Mouse (Mus musculus) lung, postnatal 36 days (tissue): ENCODE data around the gene Cotl1.

Experiments used
- DNase-seq: peaks from one replicate; pipeline ENCODE4 v3.0.0; 2022; ENCODE audit warnings: mixed read lengths

Gene Cotl1

DNA sequence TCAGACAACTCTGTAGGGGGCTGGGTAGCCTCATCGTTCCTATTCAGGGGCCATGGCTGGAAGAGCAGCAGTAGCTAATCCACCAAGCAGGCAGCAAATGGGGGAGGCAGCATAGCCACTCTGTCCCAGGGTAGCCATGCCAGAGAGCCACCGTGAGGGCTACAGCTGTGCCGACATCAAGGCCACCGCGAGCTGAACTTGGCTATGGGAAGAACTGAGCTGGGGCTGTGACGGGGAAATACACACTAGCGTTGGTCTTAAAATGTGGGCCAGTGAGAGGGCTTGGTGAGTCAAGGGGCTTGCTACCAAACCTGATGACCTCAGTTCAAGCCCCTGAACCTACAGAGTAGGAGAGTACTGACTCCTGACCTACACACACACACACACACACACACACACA lies 55.7 kb downstream of the Cotl1 start:
- DNase-seq: no peak

DNA sequence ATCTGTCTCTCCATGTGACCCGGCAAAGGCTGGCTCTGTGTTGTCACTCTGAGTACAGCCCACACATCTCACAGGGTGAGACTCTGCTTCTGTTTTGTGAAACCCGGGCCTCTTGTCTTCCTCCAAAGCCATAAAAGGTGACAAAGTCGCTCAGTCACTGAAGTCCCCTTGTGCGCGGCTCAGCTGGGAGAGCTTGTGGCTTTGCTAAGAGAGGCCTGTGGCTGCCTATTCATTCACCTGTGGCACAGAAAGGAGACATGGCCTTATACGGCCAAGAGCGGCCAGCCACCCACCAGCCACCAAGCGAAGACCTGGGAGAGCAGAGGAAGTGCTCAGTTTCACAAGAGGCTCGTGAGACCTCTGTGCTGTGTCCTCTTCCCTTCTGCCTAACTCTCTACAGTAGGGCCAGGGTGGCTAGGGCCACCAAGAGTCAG lies 56.2 kb downstream of the Cotl1 start:
- peak; percentile 72 for DNase-seq

DNA sequence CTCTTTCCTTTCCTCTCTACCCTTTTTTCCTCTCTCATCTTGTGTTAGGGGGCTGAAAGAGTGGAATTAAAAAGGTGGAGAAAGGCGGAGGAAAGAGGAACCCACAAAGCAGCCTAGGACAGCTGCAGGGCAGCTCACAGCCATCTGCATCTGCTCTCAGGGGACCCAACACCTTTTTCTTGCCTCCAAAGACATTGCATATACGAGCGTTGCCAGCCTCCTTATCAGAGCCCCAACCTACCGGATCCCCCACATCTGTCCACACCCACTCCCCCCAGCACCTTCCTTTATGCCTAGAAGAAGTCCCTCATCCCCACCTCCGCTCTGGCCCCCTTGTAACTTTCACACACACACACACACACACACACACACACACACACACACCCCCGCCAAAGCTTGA lies 56.8 kb downstream of the Cotl1 start:
- no peak for DNase-seq

DNA sequence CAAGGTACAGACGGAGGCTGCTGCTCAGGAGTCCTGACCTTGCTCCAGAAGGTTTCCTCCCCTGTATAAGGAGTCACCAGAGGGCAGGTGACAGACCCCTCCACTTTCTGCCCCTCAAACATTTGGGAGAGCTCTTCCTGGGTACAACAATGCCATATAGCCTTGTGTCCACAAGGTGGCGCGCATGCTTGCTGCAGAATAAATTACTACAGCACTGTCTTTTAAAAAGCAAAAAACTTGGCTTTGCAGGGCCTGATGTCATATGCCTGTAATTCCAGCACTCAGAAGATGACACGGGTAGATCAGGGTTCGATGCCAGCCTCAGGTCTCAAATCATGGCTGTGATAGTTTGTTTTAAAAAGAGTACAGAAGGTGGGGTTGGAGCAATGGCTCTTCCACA lies 57.6 kb downstream of the Cotl1 start:
- peak; percentile 87 for DNase-seq

- DNase-seq: peak; percentile 59
Measured at GRCm38 (mm10) chr8:119781086-119781840, 59.1 kb downstream of the Cotl1 start.

DNA sequence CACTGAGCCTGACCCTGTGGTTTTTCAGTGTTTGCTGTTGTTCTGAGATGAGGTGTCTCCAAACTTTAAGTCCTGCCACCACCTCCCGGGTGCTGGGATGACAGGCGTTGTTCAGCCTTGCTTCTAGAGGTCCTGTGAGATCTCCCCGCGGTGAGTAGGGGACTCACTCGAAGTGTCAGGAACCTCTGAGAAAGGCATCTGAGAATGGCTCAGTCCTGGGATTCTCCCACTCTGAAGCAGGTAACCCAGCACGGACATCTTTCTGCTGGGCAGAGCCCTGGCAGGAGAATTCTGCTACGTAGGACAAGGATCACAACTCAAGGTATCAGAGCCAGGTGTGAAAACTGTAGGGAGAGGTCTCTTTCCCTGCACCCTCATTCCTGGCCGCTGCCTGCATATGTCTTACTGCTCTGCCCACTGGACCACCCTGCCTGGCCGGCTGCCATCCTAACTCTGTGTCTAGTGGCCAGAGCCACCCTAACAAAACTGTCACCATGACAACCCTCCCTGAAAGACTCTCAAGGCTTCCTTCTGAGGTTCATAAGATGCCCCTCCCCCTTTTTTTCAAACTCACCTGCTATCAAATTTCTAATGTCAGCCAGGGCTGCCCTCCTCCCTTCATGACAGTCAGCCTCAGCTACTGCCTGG lies 59.8 kb downstream of the Cotl1 start:
- DNase-seq: no peak

- peak; percentile 94 for DNase-seq
Measured at GRCm38 (mm10) chr8:119779013-119779737, 61.2 kb downstream of the Cotl1 start.

GRCm38 (mm10) chr8:119778263-119778662 lies 62.1 kb downstream of the Cotl1 start, which contains the start of gene Tldc1:
Tldc1 (minus strand) TSS chr8:119778416.
- peak; percentile 100 for DNase-seq

- peak; percentile 23 for DNase-seq
Measured at GRCm38 (mm10) chr8:119777765-119778164, 62.6 kb downstream of the Cotl1 start.

GRCm38 (mm10) chr8:119776668-119777245 lies 63.6 kb downstream of the Cotl1 start:
- no peak for DNase-seq

GRCm38 (mm10) chr8:119765761-119766444 lies 74.4 kb downstream of the Cotl1 start:
- DNase-seq: no peak

- DNase-seq: no peak
Measured at GRCm38 (mm10) chr8:119765311-119765710, 75.0 kb downstream of the Cotl1 start.

DNA sequence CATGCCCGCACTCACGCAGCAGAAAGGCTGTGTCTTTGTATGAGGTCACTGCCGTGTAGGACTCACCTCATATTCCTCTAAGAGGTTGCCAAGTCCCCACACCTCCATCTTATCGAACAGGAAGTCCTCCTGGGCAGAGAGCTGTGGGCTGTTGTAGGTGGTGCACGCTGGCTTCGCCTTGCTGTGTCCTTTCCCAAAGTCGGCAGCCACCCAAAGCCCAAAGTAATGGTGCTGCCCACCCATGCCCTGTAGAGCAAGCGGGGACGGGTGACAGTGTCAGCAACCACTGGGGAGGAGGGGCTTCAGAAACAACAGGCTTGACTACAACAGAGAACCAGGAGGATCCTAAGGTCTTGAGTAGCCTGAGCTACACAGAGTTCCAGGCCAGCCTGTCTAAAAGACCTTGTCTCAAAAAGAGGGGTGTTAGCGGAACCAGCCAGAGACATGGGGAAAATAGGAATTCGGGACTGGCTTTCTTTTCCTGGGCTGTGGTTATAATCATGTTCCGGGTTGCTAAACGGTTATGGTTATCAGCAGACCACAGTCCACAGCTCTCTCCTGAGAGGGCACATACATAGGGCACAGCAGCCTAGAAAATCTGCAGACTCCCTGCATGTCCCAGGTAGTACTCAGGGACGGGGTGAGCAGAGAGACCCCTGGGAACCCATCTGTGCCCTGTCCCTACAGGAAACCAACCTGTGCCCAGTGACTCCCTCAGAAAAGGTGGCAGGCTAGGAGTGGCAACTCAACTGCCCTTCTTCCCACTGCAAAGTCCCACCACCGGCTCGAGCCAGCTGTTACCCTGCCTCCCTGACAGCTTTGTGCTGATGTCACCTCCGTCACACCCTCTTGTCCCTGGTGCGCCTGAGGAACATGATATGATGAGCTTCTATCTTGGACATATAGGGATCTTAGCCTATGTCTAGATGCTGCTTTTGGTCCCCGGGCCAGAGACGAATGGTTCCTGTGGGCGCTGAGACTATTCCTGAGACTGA lies 77.8 kb downstream of the Cotl1 start:
- DNase-seq: no peak

DNA sequence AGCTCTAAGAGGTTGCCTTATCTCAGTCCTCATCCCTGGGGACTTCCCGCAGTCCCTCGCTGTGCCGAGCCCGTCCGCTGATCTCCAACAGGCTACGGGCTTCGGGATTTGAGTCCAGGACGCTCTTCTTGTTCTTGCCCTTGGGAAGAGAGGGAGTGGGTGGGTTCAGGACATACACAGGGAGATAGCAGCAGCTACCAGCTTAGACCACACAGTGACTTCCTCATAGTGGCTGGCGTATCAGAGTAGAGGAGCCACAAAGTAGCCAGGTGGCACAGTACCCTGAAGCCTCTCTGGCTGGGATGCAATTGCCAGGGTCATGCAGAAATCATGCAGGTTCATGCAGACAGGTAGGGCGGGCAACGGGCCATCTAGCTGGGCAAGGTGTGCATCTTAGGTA lies 78.7 kb downstream of the Cotl1 start:
- DNase-seq: no peak
